Mouse (Mus musculus) hindbrain, embryonic 16.5 days (tissue): ENCODE measurements around the gene Stn1. TPM values are rescaled to one million over a fixed set of nuclear protein-coding genes. Genes with fewer than 3 reads are reported as not detected.
A peak's percentile ranks its signal among the peaks of the same experiment; 100 is the strongest.

Source experiments
- ATAC-seq: fragments of 200-750 bp; cut with Nextera tagmentation; 2 replicates; pipeline ENCODE4 v1.8.0; 2017; ENCODE audit warnings: moderate TSS enrichment, moderate library complexity
- H3K27ac ChIP-seq: fragments of 300-500 bp; sonication (generic); 2 replicates; pipeline ENCODE4 v1.5.1; 2014; ENCODE audit warnings: low read depth, mild to moderate bottlenecking, control low read depth, low read length, moderate library complexity
- H3K27me3 ChIP-seq: fragments of 300-500 bp; sonication (generic); replicated peaks from 2 replicates; pipeline ENCODE4 v1.6.1; 2014; ENCODE audit warnings: low read length; ENCODE audit not compliant: control insufficient read depth, insufficient read depth
- H3K36me3 ChIP-seq: fragments of 300-500 bp; sonication (generic); 2 replicates; pipeline ENCODE4 v1.6.1; 2014; ENCODE audit warnings: mild to moderate bottlenecking, low read length, moderate library complexity, mixed read lengths; ENCODE audit not compliant: control insufficient read depth, insufficient read depth
- H3K4me1 ChIP-seq: fragments of 300-500 bp; sonication (generic); 2 replicates; pipeline ENCODE4 v1.6.1; 2014; ENCODE audit warnings: low read depth, low read length; ENCODE audit not compliant: control insufficient read depth, insufficient read depth
- H3K4me2 ChIP-seq: fragments of 300-500 bp; sonication (generic); 2 replicates; pipeline ENCODE4 v1.6.1; 2014; ENCODE audit warnings: mild to moderate bottlenecking, low read length, control low read depth, moderate library complexity
- H3K4me3 ChIP-seq: fragments of 300-500 bp; sonication (generic); 2 replicates; pipeline ENCODE4 v1.5.1; 2014; ENCODE audit warnings: mild to moderate bottlenecking, low read length, control low read depth, moderate library complexity
- H3K9ac ChIP-seq: fragments of 300-500 bp; sonication (generic); 2 replicates; pipeline ENCODE4 v1.6.1; 2014; ENCODE audit warnings: low read depth, mild to moderate bottlenecking, control low read depth, low read length, moderate library complexity
- H3K9me3 ChIP-seq: fragments of 300-500 bp; sonication (generic); 2 replicates; pipeline ENCODE4 v1.6.1; 2014; ENCODE audit warnings: mild to moderate bottlenecking, low read length, moderate library complexity; ENCODE audit not compliant: control insufficient read depth
- WGBS: fragments of 180-500 bp; shearing (Covaris S2); extraction: QIAGEN DNeasy Blood & Tissue Kit; methylation state at CpG from one replicate; pipeline ENCODE4 v1.1.7; 2014; 5-methylcytosine and 5-hydroxymethylcytosine counted together
- polyA plus RNA-seq: library from polyadenylated mRNA; unstranded; fragments of >200 nt; fragmentation: Nextera tagmentation; extraction: Ambion mirVana; gene quantifications from 2 replicates; pipeline ENCODE4 v1.2.1, GENCODE M21; 2015

The Stn1 gene
- polyA plus RNA-seq, 1 experiment from 2014 or later = 28.2 TPM

DNA sequence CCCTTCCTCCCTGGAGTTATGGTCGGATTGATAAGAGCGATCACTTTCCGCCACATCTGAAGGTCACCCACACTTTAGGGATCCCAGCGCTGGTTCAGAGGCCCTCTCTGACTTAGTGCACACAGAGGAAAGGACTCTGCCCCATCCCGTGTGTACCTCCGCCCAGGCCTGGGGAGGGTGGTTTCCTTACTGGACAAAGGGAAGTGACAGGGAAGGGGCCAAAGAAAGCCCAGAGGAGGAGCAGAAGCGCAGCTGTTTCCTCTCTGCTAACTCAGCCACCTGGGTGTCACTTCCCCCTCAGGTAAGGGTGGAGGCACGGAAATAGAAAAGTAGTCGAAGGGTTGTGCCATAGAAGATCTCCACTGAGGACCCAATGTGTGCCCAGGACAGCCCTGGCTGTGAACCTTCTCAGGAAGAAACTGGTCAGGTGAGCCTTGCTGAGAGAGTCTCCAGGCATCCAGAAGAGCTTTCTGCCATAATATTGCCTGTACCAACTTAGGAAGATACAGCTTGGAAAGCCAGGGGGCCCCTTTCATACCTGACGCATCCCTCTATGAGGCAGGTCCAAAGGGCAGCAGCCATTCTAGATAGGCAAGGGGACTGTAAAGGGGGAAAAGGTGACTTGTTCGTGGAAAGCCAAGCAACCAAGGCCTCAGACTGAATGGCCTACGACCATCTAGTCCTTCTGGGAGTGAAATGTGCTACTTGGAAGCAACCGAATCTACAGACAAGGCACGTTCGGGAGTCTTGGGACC lies 82.1 kb downstream of the Stn1 start:
- ATAC-seq = no peak
- H3K9ac ChIP-seq = no peak overlapping the region
- H3K4me3 ChIP-seq = no peak overlapping the region
- H3K4me2 ChIP-seq = no peak overlapping the region
- no peaks in the 10 kb centered on the region for H3K36me3 ChIP-seq
- H3K27me3 ChIP-seq = no peaks in the 10 kb centered on the region; the same call in 1 of the 2 replicates
- no peak overlapping the region for H3K27ac ChIP-seq
- H3K9me3 ChIP-seq = no peaks in the 10 kb centered on the region
- WGBS = 84% methylated on average over 15 of the region's 15 CpGs
- H3K4me1 ChIP-seq = peaks cover 18% of the 10 kb centered on the region

DNA sequence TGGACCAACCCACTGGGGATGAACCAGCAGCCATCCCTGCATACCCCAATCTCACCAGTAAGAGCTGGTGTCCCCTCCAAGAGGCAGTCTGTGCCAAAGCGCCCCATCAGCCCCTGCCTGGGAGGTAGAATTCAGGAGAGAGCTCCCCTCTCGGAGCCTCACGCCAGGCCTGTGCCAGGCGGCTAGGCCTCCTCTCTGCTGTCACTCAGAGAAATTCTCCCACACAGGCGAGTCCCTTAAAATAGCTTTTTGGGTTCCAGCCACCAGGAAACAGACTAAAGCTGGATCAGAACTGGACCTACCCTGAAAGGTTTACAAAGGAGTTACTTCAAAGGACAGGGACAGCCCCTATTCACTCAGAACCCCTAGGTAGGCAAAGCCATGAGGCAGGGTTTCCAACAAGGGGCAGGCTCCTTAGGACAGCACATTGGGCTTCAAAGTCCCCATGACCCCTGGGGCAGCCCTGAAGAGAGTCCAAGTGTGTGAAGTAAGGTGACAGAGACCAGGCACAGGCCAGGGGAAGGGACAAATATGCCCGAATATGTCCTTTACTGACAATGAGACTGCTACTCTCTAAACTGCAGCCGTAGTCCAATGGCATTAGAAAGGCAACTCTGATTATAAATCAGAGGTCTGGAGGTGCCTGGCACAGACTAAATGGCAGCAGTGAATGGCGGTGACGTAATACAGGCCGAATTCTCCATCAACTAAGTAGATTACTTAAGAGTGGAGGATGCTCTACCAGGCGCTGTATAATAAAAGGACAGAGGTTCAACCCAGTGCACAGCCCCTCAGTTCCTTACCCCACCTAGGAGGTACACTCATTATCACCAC lies 82.9 kb downstream of the Stn1 start:
- Histone ChIP-seq H3K9me3 (no peaks in the 10 kb centered on the region), H3K9ac (peak overlapping the region; percentile 22; the same call in 1 of the 2 replicates), H3K4me3 (no peak overlapping the region), H3K4me1 (peaks cover 15% of the 10 kb centered on the region), H3K27ac (peak overlapping the region; percentile 29; the same call in 1 of the 2 replicates), H3K36me3 (no peaks in the 10 kb centered on the region), H3K4me2 (no peak overlapping the region), H3K27me3 (no peaks in the 10 kb centered on the region; the same call in 1 of the 2 replicates)
- WGBS = 66% methylated on average over 11 of the region's 11 CpGs
- no peak for ATAC-seq

DNA sequence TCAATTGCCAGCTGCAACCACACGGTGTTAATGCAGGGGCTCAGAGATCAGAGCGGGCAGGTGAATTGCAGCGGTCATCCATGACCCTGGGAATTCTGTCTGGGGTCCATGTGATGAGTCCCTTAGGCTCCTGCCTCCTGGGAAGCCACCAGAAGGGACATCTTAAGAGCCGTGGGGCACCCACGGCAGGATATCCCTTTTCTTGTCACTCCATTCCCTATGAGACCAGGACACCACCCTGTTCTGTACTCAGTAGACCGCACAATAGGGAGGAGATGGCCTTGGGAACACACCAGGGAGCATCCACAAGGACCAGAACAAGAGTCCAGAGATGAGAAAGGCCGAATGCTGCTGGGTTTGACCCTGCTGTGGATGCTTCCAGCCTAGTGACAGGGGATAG lies 84.0 kb downstream of the Stn1 start:
- H3K4me2 ChIP-seq = no peak overlapping the region
- ATAC-seq = no peak
- peaks cover 15% of the 10 kb centered on the region for H3K4me1 ChIP-seq
- no peaks in the 10 kb centered on the region for H3K36me3 ChIP-seq
- H3K9me3 ChIP-seq = no peaks in the 10 kb centered on the region
- H3K4me3 ChIP-seq = no peak overlapping the region
- 78% methylated on average over 5 of the region's 7 CpGs for WGBS
- no peak overlapping the region for H3K27ac ChIP-seq
- no peaks in the 10 kb centered on the region; the same call in 1 of the 2 replicates for H3K27me3 ChIP-seq
- no peak overlapping the region for H3K9ac ChIP-seq

DNA sequence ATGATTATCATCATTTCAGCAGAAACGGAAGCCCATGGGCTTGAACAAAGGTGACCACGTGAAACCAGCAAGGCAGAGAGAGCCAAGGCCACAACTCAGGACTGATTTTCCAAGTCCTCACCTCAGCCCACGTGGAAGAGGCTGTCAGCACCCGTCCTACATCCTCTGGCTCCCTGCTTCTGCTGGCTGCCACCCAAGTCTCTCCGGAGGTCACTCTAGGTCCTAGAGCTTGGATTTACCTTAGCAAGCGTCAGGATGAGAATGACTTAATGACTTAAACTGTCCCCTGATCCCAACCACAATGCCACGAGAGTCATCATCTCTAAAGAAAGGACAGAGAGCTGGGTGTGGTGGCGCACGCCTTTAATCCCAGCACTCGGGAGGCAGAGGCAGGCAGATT lies 84.6 kb downstream of the Stn1 start:
- Histone ChIP-seq H3K4me1 (peaks cover 19% of the 10 kb centered on the region), H3K27ac (no peak overlapping the region), H3K9me3 (no peaks in the 10 kb centered on the region), H3K4me3 (no peak overlapping the region), H3K4me2 (no peak overlapping the region), H3K27me3 (no peaks in the 10 kb centered on the region; the same call in 1 of the 2 replicates), H3K9ac (no peak overlapping the region), H3K36me3 (no peaks in the 10 kb centered on the region)
- 88% methylated on average over 10 of the region's 10 CpGs for WGBS
- ATAC-seq = no peak

DNA sequence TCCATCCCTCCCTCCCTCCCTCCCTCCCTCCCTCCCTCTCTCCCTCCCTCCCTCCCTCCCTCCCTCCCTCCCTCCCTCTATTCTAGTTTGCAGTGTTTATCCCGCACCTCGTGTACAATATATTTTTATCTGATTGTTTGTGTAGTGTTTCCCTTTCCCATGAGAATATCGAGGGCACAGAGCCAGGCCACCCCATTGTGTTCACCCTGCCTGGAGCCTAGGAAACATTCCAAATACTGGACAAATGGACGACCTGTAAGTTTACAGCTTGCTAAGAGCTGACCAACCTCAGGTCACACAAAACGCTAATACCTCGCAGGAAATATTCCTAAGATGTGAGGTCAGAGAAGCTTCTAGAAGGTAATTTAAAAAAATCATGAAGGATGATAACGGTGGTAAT lies 85.1 kb downstream of the Stn1 start:
- 76% methylated on average over 7 of the region's 7 CpGs for WGBS
- H3K9ac ChIP-seq = no peak overlapping the region

DNA sequence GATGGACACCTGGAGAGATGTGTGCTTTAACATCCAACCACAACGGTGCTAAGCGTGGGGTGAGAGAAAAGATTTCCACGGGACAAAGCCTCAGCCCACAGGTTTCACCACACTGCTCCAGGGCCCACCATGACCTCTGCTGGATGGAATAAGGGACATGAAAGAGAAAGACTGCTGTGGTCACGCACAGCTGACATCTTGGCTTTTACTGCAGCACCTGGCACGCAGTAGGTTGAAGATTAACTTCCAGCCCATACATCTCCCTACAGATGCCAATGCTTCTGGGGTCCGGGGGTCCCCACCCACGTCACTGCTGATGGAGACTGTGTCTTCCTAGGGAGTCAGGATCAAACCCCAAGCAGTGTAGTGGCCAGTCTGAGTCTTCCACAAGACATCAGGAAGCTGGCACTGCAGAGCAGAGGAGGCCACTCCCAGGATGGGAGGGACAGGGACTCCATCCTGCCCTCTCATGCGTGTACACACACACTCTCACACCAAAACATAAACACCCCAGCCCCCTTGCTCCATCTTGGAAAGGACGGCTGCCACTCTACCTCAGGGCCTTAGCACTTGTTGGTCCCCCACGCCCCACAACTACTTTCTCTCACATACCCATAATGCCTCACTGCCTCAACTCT lies 85.7 kb downstream of the Stn1 start:
- Histone ChIP-seq H3K27ac (no peak overlapping the region), H3K9ac (no peak overlapping the region), H3K4me2 (no peak overlapping the region), H3K36me3 (no peaks in the 10 kb centered on the region), H3K4me3 (no peak overlapping the region), H3K9me3 (no peaks in the 10 kb centered on the region), H3K27me3 (no peaks in the 10 kb centered on the region; the same call in 1 of the 2 replicates), H3K4me1 (peaks cover 29% of the 10 kb centered on the region)
- ATAC-seq = no peak
- 70% methylated on average over 10 of the region's 10 CpGs for WGBS

More for the DNA sequence above, 85.1 kb downstream of the Stn1 start:
- Histone ChIP-seq H3K9me3 (no peaks in the 10 kb centered on the region), H3K27me3 (no peaks in the 10 kb centered on the region; the same call in 1 of the 2 replicates), H3K36me3 (no peaks in the 10 kb centered on the region), H3K4me2 (no peak overlapping the region), H3K4me3 (no peak overlapping the region), H3K27ac (no peak overlapping the region), H3K4me1 (peaks cover 24% of the 10 kb centered on the region)
- ATAC-seq = no peak

Other genes with a start within 250 kb of the Stn1 start
- gene Sh3pxd2a, start 73.1 kb downstream of the Stn1 start, polyA plus RNA-seq = 1.8 and 2.2 TPM in 2 replicates
- gene Slk, start 42.2 kb upstream of the Stn1 start, polyA plus RNA-seq = 5.6 and 5.8 TPM in 2 replicates
- 0.39 and 0.44 TPM in 2 replicates for gene Col17a1, start 154.6 kb upstream of the Stn1 start, polyA plus RNA-seq
- gene Sfr1, start 194.2 kb upstream of the Stn1 start, polyA plus RNA-seq = 157 and 163 TPM in 2 replicates